Mouse (Mus musculus): ENCODE results near the gene Gm11939. TPM values are rescaled to one million over a fixed set of nuclear protein-coding genes. Genes with fewer than 3 reads are reported as not detected.
A peak's percentile ranks its signal among the peaks of the same experiment; 100 is the strongest.
"Not testable (repeated sequence)": the region's sequence is repeated elsewhere in the genome, so short reads cannot be mapped to it uniquely, and the experiment has no call there.

Gm11939 gene
- not detected in 2 replicates for polyA plus RNA-seq (2016; fragmentation: Nextera tagmentation; extraction: Ambion mirVana)

GRCm38 (mm10) chr11:99559366-99559765, at the start of gene Gm11939:
Gene Gm11939, minus strand, starts transcription at chr11:99559466.
- no peak within 1 kb of the TSS for H3K9ac ChIP-seq (replicated peaks)
- H3K4me1 ChIP-seq = no peaks in the 10 kb centered on the region
- no peaks in the 10 kb centered on the region for H3K9me3 ChIP-seq
- no peak for ATAC-seq (ENCODE audit: low FRiP score, low read depth)
- no peak within 1 kb of the TSS for H3K4me2 ChIP-seq (replicated peaks)
- WGBS = 93% methylated on average over 9 of the region's 9 CpGs
- no peaks in the 10 kb centered on the region for H3K27me3 ChIP-seq
- H3K27ac ChIP-seq (replicated peaks) = no peak within 1 kb of the TSS
- no peak within 1 kb of the TSS for H3K4me3 ChIP-seq
- H3K36me3 ChIP-seq = no peaks in the 10 kb centered on the region

DNA sequence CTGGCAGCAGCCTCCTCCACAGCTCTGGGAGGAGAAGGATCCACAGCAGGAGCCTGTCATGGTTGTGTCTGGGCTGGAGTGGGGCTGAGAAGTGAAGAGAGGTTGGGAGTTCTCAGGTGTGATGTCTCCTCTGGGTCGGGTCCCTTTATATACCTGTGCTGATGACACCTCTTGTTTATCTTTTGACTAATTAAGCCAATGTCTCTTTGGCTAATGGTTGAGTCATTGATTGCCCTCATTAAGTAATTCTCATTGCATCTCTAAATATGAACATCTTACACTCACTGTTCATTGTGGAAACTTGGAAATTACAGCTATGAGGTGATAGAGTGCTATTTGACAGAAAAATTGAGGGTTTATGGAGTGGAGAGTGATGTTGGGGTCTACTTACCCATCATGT, 43.9 kb upstream of the Gm11939 start, which contains the start of gene Gm11938:
TSS of gene Gm11938 (minus strand) at position 101 of the 400 bp plus-strand sequence.
- H3K27ac ChIP-seq (replicated peaks); H3K4me1 ChIP-seq; H3K9me3 ChIP-seq; H3K4me3 ChIP-seq; H3K9ac ChIP-seq (replicated peaks); H3K36me3 ChIP-seq; H3K4me2 ChIP-seq (replicated peaks); H3K27me3 ChIP-seq; ATAC-seq (ENCODE audit: low FRiP score, low read depth): not testable (repeated sequence)
- 68% methylated on average over 1 of the region's 1 CpGs for WGBS

DNA sequence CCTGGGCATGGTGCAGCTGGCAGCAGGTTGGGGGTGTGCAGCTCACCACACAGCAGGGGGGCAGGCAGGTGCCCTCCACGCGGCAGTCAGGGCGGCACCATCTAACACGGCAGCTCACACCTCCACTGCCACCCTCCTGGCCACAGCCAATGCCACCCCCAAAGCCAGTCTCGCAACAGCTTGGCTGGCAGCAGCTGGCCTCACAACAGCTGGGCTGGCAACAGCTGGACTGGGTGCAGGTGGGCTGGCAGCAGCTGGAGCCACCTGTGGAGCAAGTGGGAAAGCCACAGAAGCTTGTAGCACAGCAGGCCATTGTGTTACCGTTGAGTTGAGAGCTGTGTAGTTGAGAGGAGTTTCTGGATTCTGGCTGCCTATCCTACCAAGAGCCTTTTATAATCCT, 38.5 kb upstream of the Gm11939 start, which contains the start of gene Krtap9-3:
TSS of gene Krtap9-3 (minus strand) at position 364 of the 400 bp plus-strand sequence.
- H3K27ac ChIP-seq (replicated peaks); ATAC-seq (ENCODE audit: low FRiP score, low read depth); H3K4me2 ChIP-seq (replicated peaks); H3K27me3 ChIP-seq; H3K9me3 ChIP-seq; H3K4me1 ChIP-seq; H3K4me3 ChIP-seq; H3K9ac ChIP-seq (replicated peaks); H3K36me3 ChIP-seq: not testable (repeated sequence)
- WGBS = 87% methylated on average over 6 of the region's 6 CpGs

GRCm38 (mm10) chr11:99590981-99591380, 31.7 kb upstream of the Gm11939 start, which contains the start of gene Krtap1-3:
Gene Krtap1-3, minus strand, starts transcription at chr11:99591339.
- H3K9ac ChIP-seq (replicated peaks) = no peak within 1 kb of the TSS
- no peaks in the 10 kb centered on the region for H3K36me3 ChIP-seq
- H3K4me1 ChIP-seq = no peaks in the 10 kb centered on the region
- no peak within 1 kb of the TSS for H3K4me3 ChIP-seq
- WGBS = 88% methylated on average over 6 of the region's 6 CpGs
- H3K9me3 ChIP-seq = no peaks in the 10 kb centered on the region
- H3K4me2 ChIP-seq (replicated peaks) = no peak within 1 kb of the TSS
- ATAC-seq (ENCODE audit: low FRiP score, low read depth) = no peak
- no peak within 1 kb of the TSS for H3K27ac ChIP-seq (replicated peaks)
- no peaks in the 10 kb centered on the region for H3K27me3 ChIP-seq

DNA sequence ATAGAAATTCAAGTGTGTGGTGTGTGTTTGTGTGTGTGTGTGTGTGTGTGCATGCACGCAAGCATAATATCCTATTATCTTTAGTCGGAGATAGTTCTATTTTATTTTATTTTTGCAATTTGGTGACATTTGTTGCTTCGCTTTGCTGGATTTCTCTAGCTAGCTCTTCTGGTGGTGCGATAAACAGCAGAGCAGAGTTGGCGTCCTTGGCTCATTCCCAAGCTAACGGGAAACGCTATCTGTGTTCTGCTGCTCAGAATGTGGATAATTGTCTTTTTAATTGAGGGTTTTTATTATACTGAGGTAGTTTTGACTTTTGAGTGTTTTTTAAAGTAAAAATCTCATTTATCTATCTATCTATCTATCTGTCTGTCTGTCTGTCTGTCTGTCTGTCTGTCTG, 25.8 kb upstream of the Gm11939 start:
- Histone ChIP-seq H3K27ac (replicated peaks) (no peak overlapping the region), H3K4me2 (replicated peaks) (no peak overlapping the region), H3K9me3 (no peaks in the 10 kb centered on the region), H3K36me3 (no peaks in the 10 kb centered on the region), H3K27me3 (no peaks in the 10 kb centered on the region), H3K4me1 (no peaks in the 10 kb centered on the region), H3K9ac (replicated peaks) (no peak overlapping the region), H3K4me3 (no peak overlapping the region)
- 92% methylated on average over 7 of the region's 7 CpGs for WGBS
- ATAC-seq (ENCODE audit: low FRiP score, low read depth) = no peak

DNA sequence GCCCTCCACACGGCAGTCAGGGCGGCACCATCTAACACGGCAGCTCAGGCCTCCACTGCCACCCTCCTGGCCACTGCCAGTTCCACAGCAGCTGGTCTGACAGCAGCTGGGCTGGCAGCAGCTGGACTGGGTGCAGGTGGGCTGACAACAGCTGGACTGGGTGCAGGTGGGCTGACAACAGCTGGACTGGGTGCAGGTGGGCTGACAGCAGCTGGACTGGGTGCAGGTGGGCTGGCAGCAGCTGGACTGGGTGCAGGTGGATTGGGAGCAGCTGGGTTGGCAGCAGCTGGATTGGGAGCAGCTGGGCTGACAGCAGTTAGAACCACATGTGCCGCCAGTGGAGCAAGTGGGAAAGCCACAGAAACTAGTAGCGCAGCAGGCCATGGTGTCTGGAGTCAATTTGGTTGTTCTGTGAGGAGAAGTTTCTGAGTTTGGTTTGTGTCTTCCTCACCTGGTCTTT, 24.0 kb upstream of the Gm11939 start, which contains the start of gene Krtap1-4:
TSS of gene Krtap1-4 (minus strand) at position 410 of the 460 bp plus-strand sequence.
- Histone ChIP-seq H3K36me3 (no peaks in the 10 kb centered on the region), H3K4me1 (no peaks in the 10 kb centered on the region), H3K9ac (replicated peaks) (no peak within 1 kb of the TSS), H3K27ac (replicated peaks) (no peak within 1 kb of the TSS), H3K4me2 (replicated peaks) (no peak within 1 kb of the TSS), H3K9me3 (no peaks in the 10 kb centered on the region), H3K27me3 (no peaks in the 10 kb centered on the region), H3K4me3 (no peak within 1 kb of the TSS)
- 87% methylated on average over 5 of the region's 5 CpGs for WGBS
- ATAC-seq (ENCODE audit: low FRiP score, low read depth) = no peak

DNA sequence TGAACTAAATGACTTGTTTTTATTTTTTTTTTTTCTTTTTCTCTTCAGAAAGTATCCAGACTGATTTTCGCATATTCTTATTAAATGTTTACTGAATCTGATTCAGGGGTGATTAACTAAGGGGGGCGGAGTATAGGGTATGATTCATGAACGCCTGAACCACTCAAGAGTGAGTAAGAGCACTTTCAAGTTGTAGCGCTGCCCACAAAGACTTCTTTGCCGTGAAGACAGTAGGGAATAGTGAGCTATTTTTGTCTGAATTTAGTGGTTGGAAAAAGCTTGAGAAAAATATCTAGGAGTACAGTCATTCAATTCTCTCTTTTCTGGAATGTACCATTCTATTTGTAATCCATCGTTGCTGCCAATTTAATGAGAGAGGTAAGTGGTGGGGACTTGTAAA, 22.3 kb upstream of the Gm11939 start:
- Histone ChIP-seq H3K36me3 (no peaks in the 10 kb centered on the region), H3K4me1 (no peaks in the 10 kb centered on the region), H3K9ac (replicated peaks) (no peak overlapping the region), H3K4me2 (replicated peaks) (no peak overlapping the region), H3K27ac (replicated peaks) (no peak overlapping the region), H3K27me3 (no peaks in the 10 kb centered on the region), H3K4me3 (no peak overlapping the region), H3K9me3 (no peaks in the 10 kb centered on the region)
- ATAC-seq (ENCODE audit: low FRiP score, low read depth) = no peak
- WGBS = 91% methylated on average over 6 of the region's 6 CpGs

DNA sequence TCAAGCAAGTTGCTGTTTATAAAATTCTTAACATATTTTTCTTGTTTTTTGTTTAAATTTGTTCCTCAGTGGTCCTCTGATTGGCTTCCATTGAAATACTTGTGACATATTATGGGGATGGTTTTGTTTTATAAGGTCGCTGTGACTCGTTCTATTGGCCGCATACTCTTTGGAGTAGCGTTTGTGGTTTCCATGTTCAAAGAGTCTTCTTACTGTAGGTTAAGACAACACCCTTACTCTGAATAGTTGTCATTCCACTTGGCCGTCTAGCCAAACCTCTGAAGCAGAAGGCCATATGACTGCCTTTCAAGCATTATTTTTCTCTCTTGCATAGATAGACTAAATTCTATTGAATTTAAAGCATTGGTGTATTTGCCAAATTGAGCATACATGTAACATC, 21.8 kb upstream of the Gm11939 start:
- no peak overlapping the region for H3K4me3 ChIP-seq
- H3K36me3 ChIP-seq = no peaks in the 10 kb centered on the region
- no peaks in the 10 kb centered on the region for H3K9me3 ChIP-seq
- H3K27me3 ChIP-seq = no peaks in the 10 kb centered on the region
- no peaks in the 10 kb centered on the region for H3K4me1 ChIP-seq
- ATAC-seq (ENCODE audit: low FRiP score, low read depth) = no peak
- no peak overlapping the region for H3K9ac ChIP-seq (replicated peaks)
- H3K4me2 ChIP-seq (replicated peaks) = no peak overlapping the region
- no peak overlapping the region for H3K27ac ChIP-seq (replicated peaks)
- 94% methylated on average over 5 of the region's 5 CpGs for WGBS

DNA sequence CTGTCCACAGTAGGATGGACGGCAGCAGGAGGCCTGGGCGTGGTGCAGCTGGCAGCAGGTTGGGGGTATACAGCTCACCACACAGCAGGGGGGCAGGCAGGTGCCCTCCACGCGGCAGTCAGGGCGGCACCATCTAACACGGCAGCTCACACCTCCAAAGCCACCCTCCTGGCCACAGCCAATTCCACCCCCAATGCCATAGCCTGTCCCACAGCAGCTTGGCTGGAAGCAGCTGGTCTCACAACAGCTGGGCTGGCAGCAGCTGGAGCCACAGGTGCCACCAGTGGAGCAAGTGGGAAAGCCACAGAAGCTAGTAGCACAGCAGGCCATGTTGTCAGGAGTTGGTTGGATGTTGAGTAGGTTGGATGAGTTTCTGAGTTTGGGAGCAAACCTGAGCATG, 21.4 kb upstream of the Gm11939 start, which contains the start of gene Krtap1-5:
TSS of gene Krtap1-5 (minus strand) at position 381 of the 400 bp plus-strand sequence.
- no peak within 1 kb of the TSS for H3K9ac ChIP-seq (replicated peaks)
- H3K4me2 ChIP-seq (replicated peaks) = no peak within 1 kb of the TSS
- H3K27me3 ChIP-seq = no peaks in the 10 kb centered on the region
- ATAC-seq (ENCODE audit: low FRiP score, low read depth) = no peak
- H3K27ac ChIP-seq (replicated peaks) = no peak within 1 kb of the TSS
- H3K9me3 ChIP-seq = no peaks in the 10 kb centered on the region
- H3K36me3 ChIP-seq = no peaks in the 10 kb centered on the region
- H3K4me1 ChIP-seq = no peaks in the 10 kb centered on the region
- no peak within 1 kb of the TSS for H3K4me3 ChIP-seq
- 96% methylated on average over 6 of the region's 6 CpGs for WGBS

DNA sequence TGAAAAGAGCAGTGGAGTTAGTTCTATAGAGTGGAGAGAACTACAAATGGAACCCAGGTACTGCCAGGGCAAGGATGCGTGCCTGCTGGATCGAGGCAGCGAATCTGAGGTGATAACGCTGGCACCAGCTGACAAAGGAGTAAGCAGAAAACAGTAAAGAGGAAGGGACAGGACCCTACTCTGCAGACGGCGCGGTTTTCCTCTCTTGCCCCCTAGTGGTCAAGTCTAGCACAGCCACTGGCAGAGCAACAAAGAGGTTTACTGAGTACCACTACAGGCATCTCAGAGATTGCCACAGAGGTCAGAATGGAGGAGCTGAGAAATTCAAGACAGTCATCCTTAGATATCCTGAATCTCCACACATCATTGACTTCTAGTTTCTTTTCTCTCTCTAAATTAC, 14.8 kb upstream of the Gm11939 start:
- Histone ChIP-seq H3K4me3 (no peak overlapping the region; the same call in 1 of the 2 replicates), H3K9me3 (no peaks in the 10 kb centered on the region), H3K4me2 (replicated peaks) (peak overlapping the region; percentile 37), H3K9ac (replicated peaks) (no peak overlapping the region), H3K4me1 (no peaks in the 10 kb centered on the region; the same call in 1 of the 2 replicates), H3K36me3 (no peaks in the 10 kb centered on the region), H3K27ac (replicated peaks) (no peak overlapping the region), H3K27me3 (no peaks in the 10 kb centered on the region)
- ATAC-seq (ENCODE audit: low FRiP score, low read depth) = 0 out of 2 replicates have a peak, but pooled peaks have one; percentile 49
- WGBS = 1% methylated on average over 7 of the region's 7 CpGs

- ATAC-seq (ENCODE audit: low FRiP score, low read depth) = no peak
- whole genome bisulfite sequencing = 16% methylated on average over 4 of the region's 4 CpGs
- H3K27me3 ChIP-seq = no peaks in the 10 kb centered on the region
- no peak overlapping the region for H3K4me3 ChIP-seq
- no peaks in the 10 kb centered on the region for H3K9me3 ChIP-seq
- no peaks in the 10 kb centered on the region; the same call in 1 of the 2 replicates for H3K4me1 ChIP-seq
- H3K9ac ChIP-seq (replicated peaks) = no peak overlapping the region
- peak overlapping the region; percentile 22; the same call in 1 of the 2 replicates for H3K4me2 ChIP-seq (replicated peaks)
- no peaks in the 10 kb centered on the region for H3K36me3 ChIP-seq
- no peak overlapping the region for H3K27ac ChIP-seq (replicated peaks)
Observed at GRCm38 (mm10) chr11:99573164-99573563, 13.9 kb upstream of the Gm11939 start.

- H3K4me1 ChIP-seq = no peaks in the 10 kb centered on the region
- H3K4me3 ChIP-seq = no peak within 1 kb of the TSS
- no peak within 1 kb of the TSS for H3K27ac ChIP-seq (replicated peaks)
- WGBS = 92% methylated on average over 7 of the region's 7 CpGs
- H3K36me3 ChIP-seq = no peaks in the 10 kb centered on the region
- H3K27me3 ChIP-seq = no peaks in the 10 kb centered on the region
- no peak within 1 kb of the TSS for H3K4me2 ChIP-seq (replicated peaks)
- H3K9me3 ChIP-seq = no peaks in the 10 kb centered on the region
- no peak within 1 kb of the TSS for H3K9ac ChIP-seq (replicated peaks)
- ATAC-seq (ENCODE audit: low FRiP score, low read depth) = no peak
Observed at GRCm38 (mm10) chr11:99566530-99566929, 7.3 kb upstream of the Gm11939 start, which contains the start of gene Krtap3-1. Gene Krtap3-1, minus strand, starts transcription at chr11:99566630.

GRCm38 (mm10) chr11:99562580-99562979, 3.3 kb upstream of the Gm11939 start:
- Histone ChIP-seq H3K36me3 (no peaks in the 10 kb centered on the region), H3K27me3 (no peaks in the 10 kb centered on the region), H3K9ac (replicated peaks) (no peak overlapping the region), H3K4me2 (replicated peaks) (no peak overlapping the region), H3K27ac (replicated peaks) (no peak overlapping the region), H3K4me1 (no peaks in the 10 kb centered on the region), H3K4me3 (no peak overlapping the region), H3K9me3 (no peaks in the 10 kb centered on the region)
- WGBS = 77% methylated on average over 6 of the region's 6 CpGs
- ATAC-seq (ENCODE audit: low FRiP score, low read depth) = no peak
